Mouse (Mus musculus) cerebellum, adult 11 months (tissue): Measurements from ENCODE around the gene Rtn3.

Experiments
- DNase-seq: peaks from one replicate; pipeline ENCODE4 v3.0.0; 2022

Rtn3 gene

GRCm38 (mm10) chr19:7484076-7484475, 995 bp upstream of the Rtn3 start:
- DNase-seq = no peak

GRCm38 (mm10) chr19:7483512-7483882, 416 bp upstream of the Rtn3 start:
- no peak for DNase-seq

- DNase-seq = no peak
Measured at GRCm38 (mm10) chr19:7482266-7482598, 849 bp downstream of the Rtn3 start.

- DNase-seq = peak; percentile 47
Measured at GRCm38 (mm10) chr19:7481541-7482265, 1.4 kb downstream of the Rtn3 start.

- no peak for DNase-seq
Measured at GRCm38 (mm10) chr19:7479751-7480248, 3.3 kb downstream of the Rtn3 start.

GRCm38 (mm10) chr19:7470643-7471042, 12.4 kb downstream of the Rtn3 start:
- no peak for DNase-seq

- no peak for DNase-seq
Measured at GRCm38 (mm10) chr19:7467915-7468314, 15.2 kb downstream of the Rtn3 start.

- DNase-seq = no peak
Measured at GRCm38 (mm10) chr19:7459370-7459769, 23.7 kb downstream of the Rtn3 start.

GRCm38 (mm10) chr19:7458901-7459300, 24.2 kb downstream of the Rtn3 start:
- DNase-seq = no peak

GRCm38 (mm10) chr19:7456803-7457202, 26.3 kb downstream of the Rtn3 start:
- DNase-seq = no peak

GRCm38 (mm10) chr19:7445596-7445995, 37.5 kb downstream of the Rtn3 start:
- no peak for DNase-seq

GRCm38 (mm10) chr19:7445105-7445504, 38.0 kb downstream of the Rtn3 start:
- no peak for DNase-seq

- DNase-seq = peak; percentile 48
Measured at GRCm38 (mm10) chr19:7441493-7441892, 41.6 kb downstream of the Rtn3 start.

- DNase-seq = no peak
Measured at GRCm38 (mm10) chr19:7438295-7438694, 44.8 kb downstream of the Rtn3 start.

GRCm38 (mm10) chr19:7436061-7436970, 46.8 kb downstream of the Rtn3 start:
- peak; percentile 30 for DNase-seq

- DNase-seq = no peak
Measured at GRCm38 (mm10) chr19:7434887-7435286, 48.2 kb downstream of the Rtn3 start.

GRCm38 (mm10) chr19:7425398-7425775, 57.7 kb downstream of the Rtn3 start:
- no peak for DNase-seq

GRCm38 (mm10) chr19:7424590-7425397, 58.3 kb downstream of the Rtn3 start:
- DNase-seq = no peak

- DNase-seq = no peak
Measured at GRCm38 (mm10) chr19:7424131-7424530, 59.0 kb downstream of the Rtn3 start.

GRCm38 (mm10) chr19:7423656-7424030, 59.4 kb downstream of the Rtn3 start:
- no peak for DNase-seq

- DNase-seq = peak; percentile 77
Measured at GRCm38 (mm10) chr19:7423028-7423655, 59.9 kb downstream of the Rtn3 start.

- no peak for DNase-seq
Measured at GRCm38 (mm10) chr19:7422656-7423027, 60.4 kb downstream of the Rtn3 start.
